Mouse (Mus musculus) olfactory bulb, adult 2 months (tissue): ENCODE measurements around the gene Nicn1. TPM values are rescaled to one million over a fixed set of nuclear protein-coding genes. Genes with fewer than 3 reads are reported as not detected.
"Not testable (repeated sequence)": the region's sequence is repeated elsewhere in the genome, so short reads cannot be mapped to it uniquely, and the experiment has no call there.

Source experiments
- H3K27ac ChIP-seq: fragments of 200-500 bp; 2 replicates; pipeline ENCODE4 v1.5.1; 2012; ENCODE audit warnings: low read depth, low read length; ENCODE audit not compliant: insufficient read depth
- H3K4me1 ChIP-seq: fragments of 200-500 bp; 2 replicates; pipeline ENCODE4 v1.6.1; 2012; ENCODE audit warnings: low read length; ENCODE audit not compliant: control insufficient read depth, insufficient read depth
- H3K4me3 ChIP-seq: fragments of 200-500 bp; 2 replicates; pipeline ENCODE4 v1.5.1; 2012; ENCODE audit warnings: mild to moderate bottlenecking, low read depth, low read length, moderate library complexity; ENCODE audit not compliant: insufficient read depth
- CTCF ChIP-seq: fragments of 200-500 bp; IDR thresholded peaks from 2 replicates; pipeline ENCODE4 v1.5.1; 2012; ENCODE audit warnings: low read depth, mild to moderate bottlenecking, low read length, moderate library complexity; ENCODE audit not compliant: insufficient read depth
- POLR2A ChIP-seq: fragments of 200-500 bp; IDR thresholded peaks from 2 replicates; pipeline ENCODE4 v1.6.1; 2012; ENCODE audit warnings: mild to moderate bottlenecking, low read depth, low read length, moderate library complexity; ENCODE audit not compliant: insufficient read depth
- WGBS: fragments of 180-500 bp; shearing (Covaris S2); methylation state at CpG from one replicate; pipeline ENCODE4 v1.1.7; 2018; 5-methylcytosine and 5-hydroxymethylcytosine counted together
- polyA plus RNA-seq: library from polyadenylated mRNA; stranded (reverse); fragments of >200 nt; gene quantifications from 2 replicates; pipeline ENCODE4 v1.2.4, GENCODE M21; 2012; ENCODE audit warnings: low replicate concordance; ENCODE audit not compliant: missing spikeins, insufficient read depth, insufficient read length

Gene Nicn1
- polyA plus RNA-seq, 1 experiment: not detected

DNA sequence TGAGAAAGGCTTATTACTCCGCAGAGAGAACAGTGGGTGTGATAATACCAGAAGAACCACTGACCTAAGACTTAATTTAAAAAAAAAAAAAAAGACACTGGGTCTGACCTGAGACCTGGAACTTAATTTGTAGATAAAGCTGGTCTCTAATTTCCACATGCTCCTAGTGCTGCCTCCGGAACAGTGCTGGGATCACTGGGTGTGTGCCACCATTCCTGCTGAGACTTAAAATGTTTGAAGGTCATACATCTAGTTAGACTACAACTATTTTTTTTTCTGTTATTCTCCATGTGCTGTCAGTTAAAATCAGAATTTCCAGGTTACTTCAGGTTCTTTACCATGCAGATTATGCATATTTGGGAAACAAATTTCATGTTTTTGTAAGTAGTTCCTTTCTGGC is 17.9 kb downstream of the Nicn1 start:
- Histone ChIP-seq H3K27ac (no peak overlapping the region), H3K4me1 (peaks cover 2% of the 10 kb centered on the region; the same call in 1 of the 2 replicates)
- 18% methylated on average over 2 of the region's 2 CpGs for WGBS

DNA sequence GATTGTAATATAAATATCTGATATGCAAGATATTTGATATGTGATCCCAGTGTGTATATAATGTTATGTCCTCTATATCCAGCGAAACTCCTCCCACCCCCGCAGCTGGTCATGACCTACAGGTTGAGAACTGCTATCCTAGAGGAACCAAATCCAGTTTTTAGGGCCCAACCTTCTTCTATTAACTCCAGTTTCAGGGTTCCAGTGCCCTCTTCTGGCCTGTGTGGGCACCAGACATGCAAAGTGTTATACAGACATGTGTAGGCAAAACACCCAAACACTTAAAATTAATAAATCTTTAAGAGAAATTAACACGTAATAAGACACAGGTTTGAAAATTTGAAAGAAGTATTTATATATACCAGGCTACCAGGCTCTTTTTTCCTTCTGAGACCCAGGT is 27.3 kb downstream of the Nicn1 start:
- TF ChIP-seq POLR2A (no peak), CTCF (no peak)
- Histone ChIP-seq H3K27ac (no peak overlapping the region), H3K4me1 (no peaks in the 10 kb centered on the region), H3K4me3 (no peak overlapping the region)
- whole genome bisulfite sequencing: 92% methylated on average over 3 of the region's 3 CpGs

More for the DNA sequence above, 17.9 kb downstream of the Nicn1 start:
- TF ChIP-seq CTCF (no peak), POLR2A (no peak)
- no peak overlapping the region for H3K4me3 ChIP-seq

DNA sequence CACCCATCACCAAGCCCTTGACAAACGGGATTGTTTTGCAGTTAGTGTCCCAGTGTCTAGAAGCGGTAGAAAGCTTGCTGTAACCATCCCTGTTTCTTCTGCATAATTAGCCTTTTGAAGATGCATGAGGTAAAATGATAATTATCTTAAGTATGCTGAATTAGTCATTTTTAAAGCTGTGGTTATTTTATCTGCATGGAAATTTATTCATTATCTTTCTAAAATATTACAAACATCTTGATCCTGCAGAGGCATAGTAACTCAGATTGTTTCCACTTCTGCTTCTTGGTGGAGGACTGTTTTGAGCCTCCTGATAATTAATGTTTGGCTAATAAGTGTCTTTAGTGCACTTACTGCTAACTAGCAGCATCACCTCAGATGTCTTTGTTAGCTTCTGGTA is 28.2 kb downstream of the Nicn1 start:
- H3K4me1 ChIP-seq: no peaks in the 10 kb centered on the region
- WGBS: 18% methylated on average over 2 of the region's 2 CpGs
- TF ChIP-seq CTCF (no peak), POLR2A (no peak)
- no peak overlapping the region for H3K4me3 ChIP-seq
- no peak overlapping the region for H3K27ac ChIP-seq

DNA sequence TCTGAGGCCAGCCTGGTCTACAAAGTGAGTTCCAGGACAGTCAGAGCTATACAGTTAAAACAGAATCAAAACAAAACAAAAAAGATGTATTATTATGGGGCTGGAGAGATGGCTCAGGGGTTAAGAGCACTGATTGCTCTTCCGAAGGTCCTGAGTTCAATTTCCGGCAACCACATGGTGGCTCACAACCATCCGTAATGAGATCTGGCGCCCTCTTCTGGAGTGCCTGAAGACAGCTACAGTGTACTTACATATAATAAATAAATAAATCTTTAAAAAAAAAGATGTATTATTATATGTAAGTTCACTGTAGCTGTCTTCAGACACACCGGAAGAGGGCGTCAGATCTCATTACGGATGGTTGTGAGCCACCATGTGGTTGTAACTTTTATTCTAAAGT is 31.8 kb downstream of the Nicn1 start:
- not testable (repeated sequence) for H3K27ac ChIP-seq, H3K4me3 ChIP-seq, H3K4me1 ChIP-seq
- 92% methylated on average over 7 of the region's 7 CpGs for WGBS

DNA sequence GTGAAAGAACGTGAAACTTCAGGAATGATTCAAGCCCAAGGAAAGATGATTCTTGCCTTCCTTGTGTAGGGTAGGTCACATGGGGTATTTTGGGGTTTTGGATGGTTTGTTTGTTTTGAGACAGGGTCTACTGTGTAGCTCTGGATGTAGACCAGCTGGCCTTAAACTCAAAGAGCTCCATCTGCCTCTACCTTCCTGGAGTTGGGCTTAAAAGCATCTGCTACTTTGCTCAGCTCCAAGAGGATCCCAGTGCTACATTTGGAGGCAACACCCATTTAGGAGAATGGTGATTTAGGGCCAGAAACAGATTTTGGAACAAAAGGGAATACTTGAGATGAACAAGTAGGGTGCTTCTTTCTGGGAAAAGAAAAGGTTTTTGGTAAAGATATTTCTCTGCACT is 34.6 kb downstream of the Nicn1 start:
- H3K27ac ChIP-seq: no peak overlapping the region
- H3K4me1 ChIP-seq: no peaks in the 10 kb centered on the region
- H3K4me3 ChIP-seq: no peak overlapping the region
- WGBS: 87% methylated on average over 1 of the region's 1 CpGs
- TF ChIP-seq CTCF (no peak), POLR2A (no peak)

DNA sequence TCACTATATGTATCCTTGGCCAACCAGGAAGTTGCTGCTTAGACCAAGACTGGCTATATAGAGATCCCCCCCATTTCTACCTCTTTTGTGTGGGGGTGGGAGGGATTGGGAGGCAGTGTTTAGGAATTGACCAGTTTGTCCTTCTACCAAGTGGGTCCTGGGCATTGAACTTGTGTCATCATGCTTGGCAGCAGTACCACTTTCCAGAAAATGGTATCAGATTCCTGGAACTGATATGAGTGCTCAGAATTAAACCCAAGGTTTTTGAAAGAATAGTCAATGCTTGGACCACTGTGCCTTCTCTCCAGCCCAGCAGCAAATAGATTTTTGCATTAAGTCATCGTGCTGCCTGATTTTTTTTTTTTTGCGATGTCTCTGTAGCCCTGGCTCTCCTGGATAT is 35.6 kb downstream of the Nicn1 start:
- WGBS: 92% methylated on average over 2 of the region's 2 CpGs
- Histone ChIP-seq H3K27ac (no peak overlapping the region), H3K4me1 (no peaks in the 10 kb centered on the region), H3K4me3 (no peak overlapping the region)
- no peak for TF ChIP-seq CTCF

DNA sequence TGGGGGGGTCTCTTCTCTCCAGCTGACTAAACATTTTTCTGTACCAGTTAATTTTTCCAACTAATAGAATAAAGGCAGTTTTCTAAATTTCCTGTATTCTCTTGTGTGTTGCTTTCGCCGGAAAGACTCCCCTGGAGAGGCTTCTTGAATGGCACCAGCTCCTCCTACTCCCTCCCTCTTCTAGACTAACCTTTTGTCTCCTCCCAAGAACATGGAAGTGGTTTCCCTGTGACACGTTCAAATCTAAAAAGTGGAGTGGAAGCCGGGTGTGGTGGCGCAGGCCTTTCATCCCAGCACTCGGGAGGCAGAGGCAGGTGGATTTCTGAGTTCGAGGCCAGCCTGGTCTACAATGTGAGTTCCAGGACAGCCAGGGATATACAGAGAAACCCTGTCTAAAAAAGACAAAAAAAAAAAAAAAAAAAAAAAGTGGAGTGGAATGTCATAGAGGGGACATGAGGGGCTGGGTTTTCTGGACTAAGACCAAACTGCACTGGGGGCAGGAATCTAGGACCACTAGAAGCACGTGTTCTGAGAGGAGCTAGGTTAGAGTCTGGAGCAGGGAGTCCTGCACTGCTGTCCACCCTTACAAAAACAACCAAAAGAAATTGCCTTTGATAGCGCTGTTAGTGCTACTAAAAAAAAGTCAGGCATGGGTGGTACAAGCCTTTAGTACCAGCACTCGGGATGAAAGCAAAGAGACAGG is 47.8 kb downstream of the Nicn1 start:
- peak overlapping the region; percentile 49; the same call in 1 of the 2 replicates for H3K27ac ChIP-seq
- TF ChIP-seq POLR2A: no peak
- no peak for TF ChIP-seq CTCF
- H3K4me1 ChIP-seq: peaks cover 14% of the 10 kb centered on the region
- 55% methylated on average over 10 of the region's 10 CpGs for WGBS
- H3K4me3 ChIP-seq: no peak overlapping the region

DNA sequence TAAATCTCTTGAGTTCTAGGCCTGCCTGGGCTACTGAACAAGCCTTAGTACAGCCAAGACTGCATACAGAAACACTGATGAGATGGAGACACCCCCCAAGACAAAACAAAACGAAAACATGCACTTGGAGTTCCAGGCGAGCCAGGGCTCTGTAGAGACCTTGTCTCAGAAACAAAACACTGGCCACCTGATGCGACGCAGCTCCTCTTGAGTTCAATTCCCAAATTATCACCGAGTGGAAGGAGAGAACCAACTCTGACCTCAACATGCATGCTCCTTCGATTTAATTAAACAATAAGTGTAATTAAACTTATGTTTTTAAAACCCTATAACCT is 48.3 kb downstream of the Nicn1 start:
- 19% methylated on average over 6 of the region's 6 CpGs for WGBS
- Histone ChIP-seq H3K27ac (peak overlapping the region; percentile 49; the same call in 1 of the 2 replicates), H3K4me1 (peaks cover 14% of the 10 kb centered on the region), H3K4me3 (no peak overlapping the region)
- TF ChIP-seq CTCF: no peak
- no peak for TF ChIP-seq POLR2A

DNA sequence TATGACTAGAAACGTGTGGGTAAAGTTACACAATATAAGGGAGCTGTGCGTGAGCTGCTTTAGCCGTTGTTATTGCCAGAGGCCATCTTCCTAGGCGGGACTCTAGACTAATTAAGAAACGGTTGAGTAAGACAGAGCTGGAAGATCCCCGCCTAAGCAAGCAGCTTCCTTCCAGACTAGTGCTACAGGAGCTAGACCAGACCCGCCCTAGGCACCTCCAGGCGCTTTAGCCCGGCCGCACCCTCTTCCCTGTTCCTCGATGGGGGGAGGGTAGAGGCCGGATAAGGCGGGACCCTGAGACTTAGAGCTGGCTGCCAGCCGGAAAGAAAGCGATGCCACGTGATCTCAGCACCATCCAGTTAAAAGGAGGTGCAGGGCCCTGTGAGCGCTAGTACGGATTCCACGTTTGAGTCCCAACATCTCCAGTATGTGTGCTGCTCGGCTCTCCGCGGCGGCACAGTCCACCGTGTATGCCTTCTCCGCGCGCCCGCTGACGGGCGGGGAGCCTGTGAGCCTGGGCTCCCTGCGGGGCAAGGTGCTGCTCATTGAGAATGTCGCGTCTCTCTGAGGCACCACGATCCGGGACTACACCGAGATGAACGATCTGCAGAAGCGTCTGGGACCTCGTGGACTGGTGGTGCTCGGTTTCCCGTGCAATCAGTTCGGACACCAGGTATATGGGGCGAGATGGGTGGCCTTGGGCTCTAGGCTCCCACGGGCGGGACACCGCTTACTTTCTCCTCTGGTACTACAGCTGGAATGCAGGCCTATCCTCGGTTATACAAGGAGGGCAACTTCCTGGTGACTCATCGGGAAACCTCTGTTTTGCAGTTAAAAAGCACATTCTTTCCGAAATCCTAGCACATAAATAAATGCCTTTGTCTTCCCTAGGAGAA is 48.9 kb downstream of the Nicn1 start, which contains the start of gene Gpx1:
Gene Gpx1, plus strand, starts transcription at position 18 of the 896 bp plus-strand sequence.
- Histone ChIP-seq H3K27ac (peak within 1 kb of the TSS; percentile 77), H3K4me3 (peak within 1 kb of the TSS; percentile 68), H3K4me1 (peaks cover 14% of the 10 kb centered on the region)
- TF ChIP-seq POLR2A (peak; percentile 77), CTCF (no peak)
- under 1% methylated on average over 49 of the region's 49 CpGs for WGBS

DNA sequence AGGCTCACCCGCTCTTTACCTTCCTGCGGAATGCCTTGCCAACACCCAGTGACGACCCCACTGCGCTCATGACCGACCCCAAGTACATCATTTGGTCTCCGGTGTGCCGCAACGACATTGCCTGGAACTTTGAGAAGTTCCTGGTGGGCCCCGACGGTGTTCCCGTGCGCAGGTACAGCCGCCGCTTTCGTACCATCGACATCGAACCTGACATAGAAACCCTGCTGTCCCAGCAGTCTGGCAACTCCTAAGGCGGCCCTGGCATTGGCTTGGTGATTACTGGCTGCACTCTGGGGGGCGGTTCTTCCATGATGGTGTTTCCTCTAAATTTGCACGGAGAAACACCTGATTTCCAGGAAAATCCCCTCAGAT is 49.6 kb downstream of the Nicn1 start:
- peak overlapping the region; percentile 68 for H3K4me3 ChIP-seq
- peaks cover 14% of the 10 kb centered on the region for H3K4me1 ChIP-seq
- 17% methylated on average over 20 of the region's 20 CpGs for WGBS
- H3K27ac ChIP-seq: peak overlapping the region; percentile 77
- TF ChIP-seq CTCF: no peak
